Mouse (Mus musculus): Measurements from ENCODE around the gene Spcs2. TPM values are rescaled to one million over a fixed set of nuclear protein-coding genes. Genes with fewer than 3 reads are reported as not detected.

Gene Spcs2
- polyA plus RNA-seq, 1 experiment: not detected

DNA sequence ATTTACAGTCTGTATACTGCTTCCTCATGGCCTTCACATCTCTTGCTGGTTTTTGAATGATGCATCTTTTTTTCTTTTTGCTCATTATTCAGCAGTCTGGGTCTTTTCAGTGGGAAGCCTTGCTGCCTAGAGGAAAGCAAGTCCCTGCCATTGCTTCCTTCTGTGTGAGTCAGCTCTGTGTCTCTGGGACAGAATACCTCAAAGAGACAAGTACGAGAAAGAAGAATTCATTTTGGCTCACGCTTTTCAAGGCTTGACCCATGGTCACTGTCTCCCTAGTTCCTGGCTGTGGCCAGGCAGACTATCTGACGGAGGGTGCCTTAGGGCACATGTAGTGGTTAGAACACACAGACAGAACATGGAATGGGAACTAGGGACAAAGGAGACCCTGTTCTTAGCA, 30.7 kb upstream of the Spcs2 start:
- 88% methylated on average over 3 of the region's 3 CpGs for WGBS
- H3K4me3 ChIP-seq (ENCODE audit: insufficient read depth, low read depth, low read length): no peak overlapping the region
- H3K4me1 ChIP-seq (ENCODE audit: control insufficient read depth, insufficient read depth, low read length): peaks cover 5% of the 10 kb centered on the region
- TF ChIP-seq POLR2A (IDR thresholded peaks at IDR 0.05; ENCODE audit: insufficient read depth, low read depth, low read length) (no peak), CTCF (IDR thresholded peaks at IDR 0.05; ENCODE audit: insufficient read depth, low read depth, low read length) (no peak)
- H3K27ac ChIP-seq (ENCODE audit: insufficient read depth, low read depth, low read length): no peak overlapping the region

DNA sequence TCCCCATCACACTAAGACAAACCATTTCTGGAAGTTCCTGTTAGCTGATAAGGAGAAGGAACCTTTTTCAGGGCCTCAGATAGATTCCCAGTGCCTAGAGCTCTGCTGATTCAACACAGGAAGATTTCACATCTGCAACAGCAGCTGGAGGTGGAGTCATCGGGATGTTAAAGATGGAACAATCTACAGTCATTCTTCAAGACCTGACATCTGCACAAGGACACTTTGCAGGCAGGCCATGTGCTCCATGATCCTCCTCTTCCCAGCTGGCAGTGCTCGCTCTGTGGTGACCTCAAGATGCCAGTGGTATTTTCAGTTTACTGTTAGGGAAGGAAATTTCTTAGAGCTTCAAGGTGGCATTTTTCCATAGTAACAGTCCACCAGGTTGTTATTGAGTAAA, 29.1 kb upstream of the Spcs2 start:
- peaks cover 5% of the 10 kb centered on the region for H3K4me1 ChIP-seq (ENCODE audit: control insufficient read depth, insufficient read depth, low read length)
- WGBS: 89% methylated on average over 2 of the region's 2 CpGs
- H3K4me3 ChIP-seq (ENCODE audit: insufficient read depth, low read depth, low read length): no peak overlapping the region
- TF ChIP-seq POLR2A (IDR thresholded peaks at IDR 0.05; ENCODE audit: insufficient read depth, low read depth, low read length): no peak
- TF ChIP-seq CTCF (IDR thresholded peaks at IDR 0.05; ENCODE audit: insufficient read depth, low read depth, low read length): no peak
- H3K27ac ChIP-seq (ENCODE audit: insufficient read depth, low read depth, low read length): no peak overlapping the region

DNA sequence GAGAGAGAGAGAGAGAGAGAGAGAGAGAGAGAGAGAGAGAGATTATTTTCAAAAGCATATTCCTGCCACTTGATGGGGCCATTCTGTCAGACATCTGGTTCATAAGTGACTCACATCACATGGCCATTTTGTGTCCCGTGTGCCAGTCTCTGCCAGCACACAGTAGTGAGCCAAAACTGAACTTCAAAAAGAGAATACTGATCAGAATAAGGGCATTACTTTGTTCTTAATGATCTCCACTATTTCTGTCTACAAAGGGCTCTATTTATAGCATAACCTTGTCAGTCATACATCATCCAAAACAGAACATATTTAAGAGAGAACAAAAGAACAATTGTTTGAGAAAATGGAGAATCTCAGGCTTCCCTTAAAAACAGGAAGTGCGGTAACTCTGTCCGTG, 28.2 kb upstream of the Spcs2 start:
- TF ChIP-seq POLR2A (IDR thresholded peaks at IDR 0.05; ENCODE audit: insufficient read depth, low read depth, low read length): no peak
- no peak for TF ChIP-seq CTCF (IDR thresholded peaks at IDR 0.05; ENCODE audit: insufficient read depth, low read depth, low read length)
- 70% methylated on average over 3 of the region's 3 CpGs for WGBS
- Histone ChIP-seq H3K27ac (ENCODE audit: insufficient read depth, low read depth, low read length) (no peak overlapping the region), H3K4me1 (ENCODE audit: control insufficient read depth, insufficient read depth, low read length) (peaks cover 5% of the 10 kb centered on the region), H3K4me3 (ENCODE audit: insufficient read depth, low read depth, low read length) (no peak overlapping the region)

DNA sequence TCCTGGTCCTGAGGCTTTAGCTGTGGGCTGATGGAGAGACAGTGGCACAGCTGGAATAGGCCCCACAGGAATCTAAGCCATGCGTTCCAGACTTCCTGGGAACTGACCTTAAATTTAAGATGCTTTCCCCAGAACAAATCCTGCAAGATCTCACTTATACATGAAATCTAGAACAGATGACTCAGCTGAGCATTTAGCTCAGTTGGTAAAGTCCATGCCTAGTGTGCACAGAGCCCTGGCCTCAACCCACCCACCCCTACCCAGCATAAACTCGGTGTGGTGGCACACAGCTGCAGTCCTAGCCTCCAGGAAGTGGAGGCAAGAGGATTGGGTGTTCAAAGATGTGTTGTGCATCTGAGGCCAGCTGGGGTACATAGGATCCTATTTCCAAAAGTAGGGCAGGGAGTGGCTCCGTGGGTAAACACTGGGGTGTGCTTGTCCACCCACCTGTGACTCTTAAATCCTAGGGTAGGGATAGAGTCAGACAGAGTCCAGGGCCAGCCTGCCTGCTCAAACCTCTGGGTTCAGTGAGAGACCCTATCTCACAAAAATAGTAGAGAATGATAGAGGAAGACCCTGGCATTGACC, 27.0 kb upstream of the Spcs2 start:
- Histone ChIP-seq H3K4me1 (ENCODE audit: control insufficient read depth, insufficient read depth, low read length) (peaks cover 5% of the 10 kb centered on the region), H3K4me3 (ENCODE audit: insufficient read depth, low read depth, low read length) (no peak overlapping the region), H3K27ac (ENCODE audit: insufficient read depth, low read depth, low read length) (no peak overlapping the region)
- TF ChIP-seq POLR2A (IDR thresholded peaks at IDR 0.05; ENCODE audit: insufficient read depth, low read depth, low read length): no peak
- no peak for TF ChIP-seq CTCF (IDR thresholded peaks at IDR 0.05; ENCODE audit: insufficient read depth, low read depth, low read length)
- WGBS: 36% methylated on average over 3 of the region's 3 CpGs

DNA sequence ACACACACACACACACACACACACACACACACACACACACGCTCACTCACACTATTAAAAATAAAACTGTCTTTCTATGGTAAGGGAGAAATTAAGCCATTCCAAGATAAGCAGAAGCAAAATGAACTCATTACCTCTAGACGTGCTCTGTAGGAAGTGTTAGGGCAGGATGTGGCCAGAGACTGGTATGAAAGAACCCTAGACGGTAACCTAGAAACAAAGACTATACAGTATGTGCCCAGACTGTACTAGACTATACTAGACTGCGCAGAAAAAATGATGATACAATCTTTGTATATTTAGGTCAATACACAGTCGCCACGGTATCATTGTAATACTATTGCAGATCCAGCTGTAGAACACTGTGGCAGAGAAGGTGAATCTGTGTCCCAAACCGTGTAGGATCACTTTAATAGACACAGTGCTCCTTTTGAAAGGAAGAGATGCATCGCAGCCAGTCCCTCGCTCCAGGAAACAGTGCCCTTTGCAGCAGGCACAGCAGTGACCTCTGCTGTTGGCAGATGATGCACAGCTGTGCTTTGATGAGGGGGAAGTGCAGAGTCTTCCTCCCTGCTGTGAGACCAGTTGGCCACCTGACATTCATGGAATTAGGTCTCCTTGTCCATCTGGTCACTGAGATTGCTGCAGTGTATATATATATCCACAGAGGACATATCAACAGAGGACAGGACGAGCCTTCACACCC, 26.1 kb upstream of the Spcs2 start:
- TF ChIP-seq CTCF (IDR thresholded peaks at IDR 0.05; ENCODE audit: insufficient read depth, low read depth, low read length) (no peak), POLR2A (IDR thresholded peaks at IDR 0.05; ENCODE audit: insufficient read depth, low read depth, low read length) (no peak)
- Histone ChIP-seq H3K4me3 (ENCODE audit: insufficient read depth, low read depth, low read length) (no peak overlapping the region), H3K4me1 (ENCODE audit: control insufficient read depth, insufficient read depth, low read length) (peaks cover 5% of the 10 kb centered on the region), H3K27ac (ENCODE audit: insufficient read depth, low read depth, low read length) (no peak overlapping the region)
- 49% methylated on average over 10 of the region's 10 CpGs for WGBS

DNA sequence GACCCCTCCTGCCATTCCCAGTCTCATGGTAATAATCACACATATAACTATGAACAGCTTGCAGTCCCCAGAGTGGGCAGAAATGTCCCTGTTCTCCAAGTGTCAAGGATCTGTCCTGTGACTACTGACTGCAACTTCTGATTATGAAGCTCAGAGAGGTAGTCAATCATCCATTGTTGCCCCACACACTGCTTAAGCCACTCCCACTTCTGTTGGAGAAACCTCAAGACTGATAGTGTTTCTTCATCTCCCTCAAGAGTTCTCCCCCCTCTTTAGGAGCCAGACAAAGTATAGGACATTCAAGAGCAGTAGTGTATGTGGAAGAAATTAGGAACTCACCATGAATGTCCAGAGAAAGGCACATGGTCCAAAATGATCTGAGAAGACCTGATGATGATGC, 24.5 kb upstream of the Spcs2 start:
- no peak overlapping the region for H3K4me3 ChIP-seq (ENCODE audit: insufficient read depth, low read depth, low read length)
- peaks cover 5% of the 10 kb centered on the region for H3K4me1 ChIP-seq (ENCODE audit: control insufficient read depth, insufficient read depth, low read length)
- no peak overlapping the region for H3K27ac ChIP-seq (ENCODE audit: insufficient read depth, low read depth, low read length)
- no peak for TF ChIP-seq POLR2A (IDR thresholded peaks at IDR 0.05; ENCODE audit: insufficient read depth, low read depth, low read length)
- TF ChIP-seq CTCF (IDR thresholded peaks at IDR 0.05; ENCODE audit: insufficient read depth, low read depth, low read length): no peak

DNA sequence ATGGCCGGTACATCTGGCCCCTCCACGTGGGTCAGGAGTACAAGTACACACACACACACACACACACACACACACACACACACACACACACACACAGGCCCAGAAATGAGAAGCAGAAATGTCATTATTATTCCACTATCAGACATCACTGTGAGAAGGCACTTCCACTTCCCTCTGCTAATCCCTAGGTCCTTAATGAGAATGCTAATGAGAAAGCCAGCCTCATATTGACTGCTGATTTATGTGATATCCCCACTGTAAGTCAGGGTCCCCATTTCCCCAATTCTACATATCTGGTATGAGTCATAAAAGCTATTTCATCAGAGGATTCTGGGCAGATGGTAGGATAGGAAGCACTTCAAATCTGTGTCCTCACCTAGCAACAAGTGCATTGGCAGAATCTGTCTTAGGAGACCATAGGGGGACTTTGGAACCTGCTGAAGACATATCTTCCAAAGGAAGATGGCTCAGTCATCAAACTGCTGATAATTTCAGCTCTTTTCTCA, 24.0 kb upstream of the Spcs2 start:
- Histone ChIP-seq H3K4me3 (ENCODE audit: insufficient read depth, low read depth, low read length) (no peak overlapping the region), H3K27ac (ENCODE audit: insufficient read depth, low read depth, low read length) (no peak overlapping the region), H3K4me1 (ENCODE audit: control insufficient read depth, insufficient read depth, low read length) (peaks cover 5% of the 10 kb centered on the region)
- TF ChIP-seq CTCF (IDR thresholded peaks at IDR 0.05; ENCODE audit: insufficient read depth, low read depth, low read length) (no peak), POLR2A (IDR thresholded peaks at IDR 0.05; ENCODE audit: insufficient read depth, low read depth, low read length) (no peak)
- WGBS: 89% methylated on average over 2 of the region's 2 CpGs

DNA sequence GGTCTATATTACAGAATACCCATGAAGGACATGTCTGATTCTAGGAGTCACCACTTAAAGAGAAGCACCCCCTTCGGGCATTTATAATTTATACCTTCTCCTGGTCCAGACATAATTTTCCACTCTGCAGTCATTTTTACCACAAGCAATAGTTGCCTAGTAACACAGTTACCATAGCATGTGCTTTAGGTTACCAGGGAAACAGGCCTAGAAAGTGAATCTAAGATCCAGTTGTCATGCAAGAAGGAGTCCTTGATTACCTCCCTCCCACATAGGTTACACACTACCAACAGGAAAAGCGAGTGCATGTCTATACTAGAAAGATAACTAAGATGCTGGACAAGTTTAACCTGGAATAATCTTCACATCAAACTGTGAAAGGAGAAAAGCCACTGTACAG, 15.0 kb upstream of the Spcs2 start:
- Histone ChIP-seq H3K4me3 (ENCODE audit: insufficient read depth, low read depth, low read length) (no peak overlapping the region), H3K4me1 (ENCODE audit: control insufficient read depth, insufficient read depth, low read length) (no peaks in the 10 kb centered on the region), H3K27ac (ENCODE audit: insufficient read depth, low read depth, low read length) (no peak overlapping the region)
- TF ChIP-seq POLR2A (IDR thresholded peaks at IDR 0.05; ENCODE audit: insufficient read depth, low read depth, low read length) (no peak), CTCF (IDR thresholded peaks at IDR 0.05; ENCODE audit: insufficient read depth, low read depth, low read length) (no peak)
- 38% methylated on average over 2 of the region's 2 CpGs for WGBS

DNA sequence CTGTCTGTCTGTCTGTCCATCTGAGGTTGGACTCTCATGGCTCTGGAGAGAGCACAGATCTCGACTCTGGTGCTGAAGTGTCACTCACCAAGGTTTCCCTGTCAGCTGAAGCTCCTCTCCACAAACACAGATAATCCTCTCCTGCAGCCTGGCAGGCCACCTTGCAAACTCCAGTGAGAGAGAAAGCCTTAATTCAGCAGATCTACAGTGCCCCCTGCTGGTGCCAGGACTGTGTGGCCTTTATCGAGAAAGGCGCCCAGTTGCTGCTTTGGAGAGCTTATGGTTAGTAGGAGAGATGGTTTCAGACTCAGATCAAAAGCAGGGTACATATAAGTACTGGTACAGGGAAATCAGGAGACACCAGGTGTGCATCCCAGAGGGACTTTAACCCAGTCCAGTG, 13.1 kb upstream of the Spcs2 start:
- Histone ChIP-seq H3K27ac (ENCODE audit: insufficient read depth, low read depth, low read length) (no peak overlapping the region), H3K4me3 (ENCODE audit: insufficient read depth, low read depth, low read length) (no peak overlapping the region), H3K4me1 (ENCODE audit: control insufficient read depth, insufficient read depth, low read length) (no peaks in the 10 kb centered on the region)
- WGBS: 3% methylated on average over 3 of the region's 3 CpGs
- peak; percentile 65 for TF ChIP-seq CTCF (IDR thresholded peaks at IDR 0.05; ENCODE audit: insufficient read depth, low read depth, low read length)
- TF ChIP-seq POLR2A (IDR thresholded peaks at IDR 0.05; ENCODE audit: insufficient read depth, low read depth, low read length): no peak
